Mouse (Mus musculus): ENCODE data around the gene Ust.
"Not testable (repeated sequence)": the region's sequence is repeated elsewhere in the genome, so short reads cannot be mapped to it uniquely, and the experiment has no call there.

The Ust gene

DNA sequence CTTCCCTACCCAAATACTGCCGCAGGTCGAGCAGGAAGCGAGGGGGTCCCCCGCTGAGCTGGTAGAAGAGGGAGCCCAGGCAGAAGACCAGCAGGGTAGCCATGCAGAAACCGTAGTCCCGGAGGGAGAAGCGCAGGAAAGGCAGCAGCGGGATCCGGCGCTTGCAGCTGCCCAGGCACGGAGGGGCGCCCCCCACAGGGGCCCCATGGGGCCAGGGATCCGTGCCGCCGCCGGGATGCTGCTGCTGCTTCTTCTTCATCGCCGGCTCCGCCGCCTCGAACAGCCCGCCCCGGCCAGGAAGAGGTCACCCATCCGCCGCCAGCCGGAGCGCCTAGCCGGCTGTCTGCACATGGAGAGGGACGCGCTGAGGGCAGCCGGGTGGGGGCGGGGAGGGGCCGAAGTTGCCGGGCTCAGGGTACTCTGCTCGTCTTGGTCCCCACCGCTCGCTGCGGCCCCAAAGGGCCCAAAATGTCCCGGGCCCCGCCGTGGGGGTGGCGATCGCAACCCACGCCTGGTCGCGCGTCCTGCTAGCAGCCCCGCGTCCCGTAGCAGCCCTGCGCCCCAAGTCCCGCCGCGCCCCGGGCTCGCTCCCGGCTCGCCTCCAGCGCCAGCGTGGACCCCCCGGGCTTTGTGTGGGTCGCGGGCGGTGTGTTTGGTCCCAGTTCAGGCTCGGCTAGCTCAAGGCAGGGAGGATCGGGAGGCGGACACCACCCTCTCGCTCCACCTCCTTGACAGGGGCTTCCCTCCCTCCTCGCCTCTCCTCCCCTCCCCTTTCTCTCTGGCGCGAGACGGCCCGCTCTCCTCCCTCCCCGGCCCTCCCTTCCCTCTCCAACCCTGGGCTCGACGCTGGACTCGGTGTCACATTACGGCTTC, at the start of gene Ust:
TSS of gene Ust (minus strand) at position 685 of the 873 bp plus-strand sequence.
- peak; percentile 79 for DNase-seq

DNA sequence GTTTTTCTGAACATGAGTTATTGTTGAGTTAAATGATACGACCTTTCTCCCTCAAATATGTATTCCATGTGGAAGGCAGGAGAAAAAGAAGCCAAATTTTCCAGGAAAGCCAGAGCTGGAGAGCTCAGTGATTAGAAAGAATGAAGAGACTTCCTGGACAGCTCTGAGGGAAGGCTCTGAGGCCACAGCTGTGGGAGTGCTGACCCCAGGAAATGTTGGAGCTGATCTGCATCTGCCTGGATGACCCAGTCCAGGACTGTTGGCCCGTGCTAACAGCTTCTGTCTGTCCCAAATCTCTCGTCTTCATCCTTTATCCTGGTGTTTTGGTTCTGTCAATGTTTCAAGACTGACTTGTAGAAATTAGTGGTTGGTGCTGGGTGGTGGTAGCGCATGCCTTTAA, 42.7 kb upstream of the Ust start:
- DNase-seq = no peak

DNA sequence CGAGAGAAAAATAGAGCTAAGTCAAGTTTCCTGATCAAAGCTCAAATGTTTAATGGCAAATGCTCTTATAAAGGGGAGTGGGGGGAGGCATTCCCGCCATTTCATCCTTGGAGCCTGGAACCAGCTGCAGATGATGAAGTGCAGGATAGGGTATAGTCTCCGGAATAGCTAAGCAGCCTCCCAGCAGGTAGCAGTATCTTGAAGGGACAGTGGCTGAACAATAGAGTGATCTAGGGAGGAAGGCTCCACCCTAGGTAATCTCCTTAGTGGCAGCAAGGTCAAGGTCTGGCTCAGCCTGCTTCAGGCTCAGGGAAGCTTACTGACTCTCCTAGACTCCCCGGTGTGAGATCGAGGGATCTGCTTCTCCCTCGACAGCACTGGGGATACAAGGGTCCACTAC, 40.9 kb upstream of the Ust start:
- not testable (repeated sequence) for DNase-seq

DNA sequence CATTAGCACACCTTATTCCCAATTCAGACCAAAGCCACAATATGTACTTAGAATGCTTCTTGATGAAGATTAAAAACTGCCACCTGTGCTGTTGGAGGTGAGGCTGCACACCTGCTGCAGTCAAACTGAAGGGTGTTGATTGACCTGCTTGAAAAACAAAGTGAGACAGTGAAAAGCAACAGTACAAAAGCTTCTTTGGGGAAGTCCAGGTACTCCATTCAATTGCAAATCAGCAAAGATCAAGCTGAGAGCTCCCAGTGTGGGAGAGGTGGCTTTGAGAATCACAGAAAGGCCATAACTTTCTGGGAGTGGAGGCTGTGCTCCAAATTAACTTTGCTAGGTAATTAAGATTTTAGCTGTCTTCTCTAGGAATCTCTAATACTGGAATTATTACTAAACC, 33.6 kb upstream of the Ust start:
- DNase-seq = not testable (repeated sequence)

DNA sequence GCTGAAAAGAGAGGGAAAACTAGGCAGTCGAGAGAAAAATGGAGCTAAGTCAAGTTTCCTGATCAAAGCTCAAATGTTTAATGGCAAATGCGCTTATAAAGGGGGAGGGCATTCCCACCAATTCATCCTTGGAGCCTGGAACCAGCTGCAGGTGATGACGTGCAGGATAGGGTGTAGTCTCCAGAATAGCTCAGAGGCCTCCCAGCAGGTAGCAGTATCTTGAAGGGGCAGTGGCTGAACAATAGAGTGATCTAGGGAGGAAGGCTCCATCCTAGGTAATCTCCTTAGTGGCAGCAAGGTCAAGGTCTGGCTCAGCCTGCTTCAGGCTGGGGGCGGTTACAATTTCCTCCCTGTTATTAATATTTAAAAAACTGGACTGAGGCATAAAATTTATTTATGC, 33.0 kb upstream of the Ust start:
- not testable (repeated sequence) for DNase-seq

DNA sequence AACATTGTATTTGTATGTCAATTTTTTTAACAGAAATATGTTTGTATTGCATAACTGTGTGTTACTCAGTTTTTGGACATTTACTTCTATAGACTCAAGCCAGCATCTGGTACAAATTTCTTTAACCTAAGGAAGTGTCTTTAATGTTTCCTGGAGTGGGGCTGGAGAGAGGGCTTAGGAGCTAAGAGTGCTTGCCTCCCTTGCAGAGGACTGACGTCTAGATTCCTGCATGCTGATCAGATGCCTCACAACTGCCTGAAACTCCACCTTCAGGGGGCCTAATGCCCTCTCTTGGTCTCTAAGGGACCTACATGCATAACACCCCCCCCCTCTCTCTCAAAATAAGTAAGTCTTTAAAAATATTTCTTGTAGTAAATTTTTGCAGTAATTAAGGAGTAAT, 22.9 kb upstream of the Ust start:
- DNase-seq = no peak

DNA sequence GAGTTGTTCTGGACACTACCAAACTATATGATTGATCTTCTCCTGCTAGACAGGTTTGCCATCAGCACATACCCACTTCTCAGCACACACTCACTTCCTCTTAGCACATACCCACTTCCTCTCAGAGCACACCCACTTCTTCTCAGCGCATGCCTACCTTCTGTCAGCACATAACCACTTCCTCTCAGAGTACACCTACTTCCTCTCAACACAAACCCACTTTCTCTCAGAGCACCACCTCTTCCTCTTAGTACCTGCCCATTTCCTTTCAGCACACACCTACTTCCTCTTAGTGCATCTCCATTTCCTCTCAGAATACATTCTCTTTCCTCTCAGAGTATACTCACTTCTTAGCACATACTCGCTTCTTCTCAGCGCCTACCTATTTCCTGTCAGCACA, 16.8 kb upstream of the Ust start:
- DNase-seq = no peak

DNA sequence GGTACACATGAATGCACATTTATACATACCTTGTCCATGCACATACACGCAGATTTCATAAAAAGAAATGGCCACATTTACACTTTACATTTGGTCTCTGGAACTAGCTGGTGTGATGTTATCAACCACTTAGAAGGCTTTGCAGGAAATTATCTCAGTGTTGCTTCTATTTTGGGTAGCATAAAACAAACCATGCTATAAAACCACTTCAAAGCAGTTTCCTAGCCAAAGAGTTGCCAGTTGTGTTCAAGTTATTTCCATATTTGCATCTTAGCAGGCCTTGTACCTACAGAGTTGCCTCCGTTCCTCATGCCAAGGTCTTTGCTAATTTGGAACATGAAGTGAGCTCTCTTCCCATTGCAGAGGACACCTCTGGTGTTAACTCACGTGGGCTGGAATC, 13.0 kb upstream of the Ust start:
- DNase-seq = no peak

DNA sequence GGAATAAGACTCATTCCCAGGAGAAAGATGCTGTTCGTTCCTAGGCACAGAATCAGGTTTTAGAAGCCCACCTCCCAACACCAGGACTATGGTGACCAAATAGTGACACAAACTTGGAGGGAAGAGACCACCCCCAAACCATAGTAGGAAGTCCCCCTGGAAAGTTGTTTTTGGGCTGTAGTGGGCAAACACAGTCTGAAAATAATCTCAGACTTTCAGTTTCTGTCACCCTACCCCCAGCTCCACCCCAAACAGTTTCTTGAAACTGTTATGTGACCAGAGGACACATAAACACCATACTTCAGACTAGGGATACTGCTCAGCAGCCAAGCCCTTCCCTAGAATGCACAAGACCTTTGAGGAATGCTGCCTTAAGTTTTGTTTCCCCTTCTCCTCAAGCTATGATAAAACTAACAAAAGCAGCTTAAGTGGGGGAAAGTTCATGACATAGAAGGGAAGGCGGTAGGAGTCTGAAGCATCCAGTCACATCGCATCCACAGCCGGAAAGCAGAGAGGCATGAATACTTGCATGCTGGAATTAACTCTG, 12.0 kb upstream of the Ust start:
- no peak for DNase-seq

DNA sequence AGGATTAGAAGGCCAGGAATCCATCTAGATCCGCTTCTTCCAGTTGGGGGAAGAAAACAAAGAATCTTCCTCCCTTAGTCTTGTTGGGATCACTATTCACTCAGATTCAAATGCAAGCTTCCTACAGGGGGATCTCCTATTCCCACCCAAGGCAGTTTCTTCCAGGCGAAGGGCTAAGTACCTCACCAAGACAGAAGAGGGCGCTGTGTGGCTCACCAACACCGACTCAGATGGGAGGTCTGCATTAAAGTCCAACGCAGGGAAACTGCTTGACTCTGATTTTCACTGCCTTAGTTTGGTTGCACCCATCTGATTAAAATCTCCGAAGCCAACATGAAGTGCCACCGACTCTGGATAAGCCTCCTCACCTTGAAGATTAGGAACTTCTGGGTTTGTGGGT, 10.5 kb upstream of the Ust start:
- no peak for DNase-seq

DNA sequence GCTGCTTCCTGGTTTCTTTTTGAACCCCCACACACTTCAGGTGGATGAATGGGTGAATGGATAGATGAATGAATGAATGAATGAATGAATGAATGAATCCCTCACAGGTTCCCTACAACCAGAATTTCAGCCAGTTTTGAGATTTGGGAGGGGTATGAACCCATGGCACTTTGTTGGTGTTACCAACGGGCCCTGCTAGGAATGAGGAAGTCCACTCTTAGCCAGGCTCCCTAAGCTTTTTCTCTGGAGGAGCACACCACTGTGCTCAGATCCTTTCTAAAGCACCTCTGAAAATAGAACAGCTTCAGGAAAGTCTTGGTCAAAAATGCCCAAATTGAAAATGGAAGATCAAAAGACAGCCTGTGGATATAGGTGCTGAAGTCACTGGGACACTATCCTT, 6.7 kb upstream of the Ust start:
- DNase-seq = no peak

DNA sequence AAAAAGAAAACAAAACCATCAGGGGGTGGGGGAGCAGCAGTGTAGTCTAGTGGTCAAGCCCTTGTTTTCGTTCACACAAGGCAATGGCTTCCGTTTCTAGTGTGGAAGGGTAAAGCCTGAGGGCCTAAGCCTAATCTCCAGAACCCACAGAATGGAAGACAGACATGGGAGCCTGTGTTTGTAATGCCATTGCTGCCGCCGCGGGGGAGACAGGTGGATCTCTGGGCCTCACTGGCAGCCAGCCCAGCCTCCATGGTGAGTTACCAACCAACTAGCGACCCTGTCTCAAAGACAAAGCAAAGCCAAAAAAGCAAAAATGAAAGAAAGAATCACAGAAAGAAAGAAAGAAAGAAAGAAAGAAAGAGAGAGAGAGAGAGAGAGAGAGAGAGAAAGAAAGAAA, 2.9 kb upstream of the Ust start:
- DNase-seq = no peak

DNA sequence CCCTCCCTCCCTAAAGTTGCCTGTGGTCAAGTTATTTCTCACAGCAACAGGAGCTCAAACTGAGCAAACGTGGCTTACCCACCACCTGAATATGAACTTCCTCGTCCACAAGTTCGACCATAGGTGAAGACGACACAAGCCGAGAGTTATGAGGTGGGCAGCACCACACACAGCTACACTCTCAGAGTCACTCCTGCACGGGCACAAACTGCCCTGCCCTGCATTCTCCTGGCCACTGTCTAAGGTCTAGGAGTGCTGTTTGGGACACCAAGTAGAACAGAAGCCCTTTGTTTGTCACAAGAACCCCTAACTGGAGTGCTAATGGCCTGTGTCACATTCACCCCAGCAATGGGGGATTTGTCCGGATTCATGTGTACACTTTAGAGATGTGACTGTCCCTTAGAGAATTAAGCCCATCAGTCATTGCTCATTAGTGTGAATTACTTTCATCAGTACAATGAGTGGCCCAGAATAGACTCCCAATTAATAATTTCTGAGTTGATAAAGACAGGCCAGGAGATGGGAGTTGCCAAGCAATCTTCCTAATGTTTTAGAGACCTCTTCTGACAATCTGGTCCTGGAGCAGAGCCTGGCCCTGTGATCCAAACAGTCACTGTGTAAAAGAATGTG, 2.3 kb upstream of the Ust start:
- no peak for DNase-seq

DNA sequence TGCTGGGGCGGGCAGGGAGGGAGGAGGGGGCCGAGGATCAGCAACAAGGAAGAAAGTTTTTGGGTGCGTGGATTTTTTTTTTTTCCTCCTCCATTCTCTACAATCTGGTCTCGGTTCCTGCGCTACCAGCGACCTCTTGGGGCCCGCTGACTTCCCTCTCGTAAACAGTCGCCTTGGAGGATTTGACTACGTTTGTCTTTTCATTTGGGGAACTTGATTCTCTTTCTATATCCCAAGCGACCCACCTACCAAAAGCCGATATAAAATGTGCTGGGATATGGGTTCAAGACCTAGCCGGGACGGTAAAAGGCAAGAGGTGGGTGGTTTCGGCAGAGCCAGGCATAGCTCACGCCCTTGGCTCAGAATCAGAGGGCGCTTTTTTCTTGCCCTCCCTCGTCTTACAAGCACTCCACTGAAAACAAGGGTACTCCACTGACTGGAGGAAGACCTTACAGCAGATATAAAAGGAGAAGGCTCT, 428 bp upstream of the Ust start:
- peak; percentile 46 for DNase-seq

DNA sequence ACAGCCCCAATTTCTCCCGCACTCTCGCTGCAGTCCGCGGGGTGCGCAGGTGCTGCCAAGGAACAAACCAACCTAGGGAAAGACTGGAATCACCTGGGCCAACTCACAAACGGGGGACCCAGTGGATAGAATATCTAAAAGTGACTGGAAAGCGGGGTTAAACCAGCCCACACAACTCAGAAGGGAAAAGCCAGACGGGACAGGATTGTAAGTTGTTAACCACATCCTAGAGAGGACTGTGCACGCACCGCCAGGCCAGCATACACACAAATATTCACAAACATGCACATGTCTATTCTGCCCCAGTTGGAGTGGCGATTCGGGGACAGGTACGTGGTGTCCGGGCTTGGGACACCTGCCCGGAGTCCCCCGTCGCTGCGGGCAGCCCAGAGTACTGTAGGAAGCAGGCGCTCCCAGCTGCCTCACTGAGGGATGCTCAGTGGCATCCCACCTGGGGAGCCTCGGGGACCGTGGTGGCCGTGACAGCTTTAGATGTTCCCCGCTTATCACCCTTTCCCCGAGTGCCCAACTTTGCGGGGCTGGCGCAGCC, 959 bp downstream of the Ust start:
- no peak for DNase-seq

DNA sequence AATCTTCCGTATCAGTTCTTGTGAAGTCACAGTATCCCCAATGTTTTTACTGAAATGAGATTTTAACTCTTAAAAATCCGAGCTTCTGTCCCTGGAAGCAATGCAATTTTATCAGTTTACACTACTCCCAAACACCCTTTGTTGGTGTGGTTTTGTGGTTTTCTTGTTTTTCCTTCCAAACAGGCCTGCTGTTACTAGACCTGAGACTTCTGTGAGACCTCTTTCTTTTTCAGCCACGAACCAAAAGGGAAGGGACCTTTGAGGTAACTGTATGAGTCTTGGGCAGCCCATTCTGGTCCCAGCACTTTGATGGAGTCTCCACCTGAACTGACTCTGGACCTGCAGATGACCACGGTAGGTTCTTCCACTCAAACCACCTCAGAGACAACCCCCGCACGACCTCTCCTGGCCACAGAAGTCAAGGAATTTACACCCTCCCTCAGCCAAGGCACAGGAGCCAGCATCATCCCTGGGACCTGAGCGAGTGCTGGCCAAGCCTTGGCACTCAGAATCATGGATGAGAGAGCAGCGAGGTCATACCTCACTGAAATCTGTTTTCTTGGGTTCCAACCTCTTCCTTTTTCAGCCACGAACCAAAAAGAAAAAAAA, 1.6 kb downstream of the Ust start:
- no peak for DNase-seq

DNA sequence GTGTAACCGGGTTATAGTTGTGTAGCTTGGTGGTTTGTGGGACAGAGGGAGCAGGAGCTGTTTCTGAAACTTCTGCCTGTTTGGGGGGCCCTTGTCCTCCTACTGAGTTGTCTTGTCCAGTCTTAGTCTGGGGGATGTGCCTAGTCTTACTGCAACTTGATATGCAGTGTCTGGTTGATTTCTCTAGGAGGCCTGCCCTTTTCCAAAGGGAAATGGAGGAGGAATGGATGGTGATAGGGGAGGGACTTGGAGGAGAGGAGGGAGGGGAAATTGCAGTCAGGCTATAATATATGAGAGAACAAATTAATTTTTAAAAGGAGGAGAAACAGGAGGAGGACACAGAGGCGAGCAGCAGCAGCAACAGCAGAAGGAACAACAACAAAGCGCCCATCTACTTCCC, 4.9 kb downstream of the Ust start:
- DNase-seq = no peak

DNA sequence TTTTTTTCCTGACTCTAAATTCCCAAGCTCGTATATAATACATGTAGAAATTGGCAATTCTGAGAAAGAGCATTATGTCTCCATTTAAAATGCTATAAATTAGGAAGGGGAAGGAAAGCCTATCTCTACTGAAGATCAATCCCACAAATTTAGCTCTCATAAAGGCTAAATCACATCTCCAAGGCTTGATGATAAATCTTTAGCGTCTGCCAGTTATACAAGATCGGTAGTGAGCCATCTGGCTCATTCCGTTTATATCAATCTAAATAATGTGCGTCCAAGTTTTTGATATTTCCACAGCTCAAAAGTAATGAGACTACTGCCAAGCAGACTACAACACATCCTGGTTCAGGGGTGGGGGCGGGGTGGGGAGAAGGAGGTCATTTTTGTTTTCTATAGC, 6.4 kb downstream of the Ust start:
- DNase-seq = peak; percentile 36

DNA sequence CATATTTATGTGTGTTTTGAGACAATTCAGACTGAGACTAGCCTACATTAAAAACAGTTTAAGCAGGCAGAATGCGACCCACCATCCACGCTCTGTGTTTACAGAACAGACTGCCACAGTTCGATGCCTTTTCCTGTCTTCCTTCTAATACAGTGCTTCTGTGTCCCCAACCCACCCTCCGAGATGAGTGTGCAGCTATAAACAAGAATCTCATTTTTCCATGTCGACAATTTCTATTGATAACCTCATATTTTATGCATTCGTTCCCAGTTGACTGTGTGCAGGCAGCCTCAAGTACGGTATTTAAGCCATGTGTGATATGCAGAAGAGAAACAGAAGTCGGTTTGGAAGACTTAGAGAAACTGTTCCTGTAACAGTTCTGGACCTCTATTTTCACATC, 6.9 kb downstream of the Ust start:
- peak; percentile 46 for DNase-seq

DNA sequence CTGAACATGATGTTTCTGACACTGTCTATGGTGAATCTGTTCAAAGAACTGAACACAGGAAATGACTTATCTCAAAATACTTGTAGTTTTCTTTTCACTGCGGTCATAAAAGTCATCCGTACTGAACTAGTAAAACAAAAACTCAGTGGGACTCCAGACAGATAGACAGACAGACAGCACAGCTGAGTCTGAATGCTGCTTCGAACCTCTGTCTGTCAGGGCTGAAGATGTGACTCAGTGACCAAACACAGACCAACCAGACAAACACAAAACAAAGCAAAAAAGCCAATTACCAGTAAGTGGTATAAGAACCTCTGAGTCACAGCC, 12.4 kb downstream of the Ust start:
- no peak for DNase-seq

DNA sequence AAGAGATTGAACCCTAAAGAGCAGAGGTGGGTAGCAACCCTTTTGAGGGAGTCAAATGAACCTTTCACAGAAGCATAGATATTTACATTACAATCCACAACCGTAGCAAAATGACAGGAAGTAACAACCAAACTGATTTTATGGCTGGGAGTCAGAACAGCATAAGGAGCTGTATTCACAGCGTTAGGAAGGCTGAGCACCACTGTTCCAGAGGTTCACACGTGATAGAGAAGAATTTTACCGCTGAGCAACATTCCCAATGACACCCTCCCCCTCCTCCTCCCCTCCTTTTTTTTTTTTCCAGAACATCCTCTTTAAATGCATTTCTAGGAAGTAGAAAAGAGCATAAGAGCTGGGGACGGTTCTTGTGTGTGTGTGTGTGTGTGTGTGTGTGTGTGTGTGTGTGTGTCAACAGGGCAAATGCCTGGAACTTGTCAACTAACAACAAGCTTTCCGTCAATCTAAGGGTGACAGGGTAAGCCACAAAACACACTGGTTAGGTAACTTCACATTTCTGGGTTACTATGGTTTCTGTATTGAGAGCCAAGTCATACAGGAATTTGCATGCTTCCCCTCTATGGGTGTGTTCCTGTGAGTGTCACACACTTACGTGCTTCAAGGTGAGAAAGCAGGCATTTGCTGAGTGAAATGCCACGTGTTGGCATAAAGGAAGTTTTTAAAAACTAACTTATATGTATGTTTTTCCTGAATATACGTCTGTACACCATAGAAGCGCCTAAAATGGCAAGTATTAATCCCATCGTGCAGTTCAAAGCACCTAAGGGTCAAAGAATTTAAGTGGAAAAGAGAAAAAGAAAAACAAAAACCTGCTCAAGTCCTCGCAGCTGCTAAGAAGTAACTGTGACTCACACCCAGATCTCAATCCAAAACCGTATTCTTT, 13.0 kb downstream of the Ust start:
- no peak for DNase-seq

DNA sequence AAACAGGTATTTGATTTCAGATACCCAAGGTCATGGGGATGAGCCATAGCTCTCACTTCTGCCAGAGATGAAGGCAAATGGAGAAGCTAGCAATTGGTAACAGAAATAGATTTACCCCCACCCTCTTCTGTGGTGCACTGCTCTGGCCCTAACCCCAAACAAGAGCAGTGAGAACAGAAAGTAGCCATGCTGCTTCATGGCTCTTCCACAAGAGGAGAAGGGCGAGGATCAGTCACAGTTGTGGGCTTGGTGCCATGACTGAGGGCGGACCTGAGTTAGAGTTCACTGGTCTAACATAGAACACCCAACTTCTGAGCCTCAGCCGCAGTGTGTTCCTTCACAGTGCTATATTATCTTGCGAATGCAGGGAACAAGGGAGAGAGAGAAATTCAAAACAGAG, 13.8 kb downstream of the Ust start:
- no peak for DNase-seq

All from layer of hippocampus, adult 9-11 months (tissue).